Mouse (Mus musculus): ENCODE data around the gene Mterf1a. TPM values are rescaled to one million over a fixed set of nuclear protein-coding genes. Genes with fewer than 3 reads are reported as not detected.
"Not testable (repeated sequence)": the region's sequence is repeated elsewhere in the genome, so short reads cannot be mapped to it uniquely, and the experiment has no call there.

The Mterf1a gene
- 8.3 and 9.0 TPM in 2 replicates for polyA plus RNA-seq (2015; fragmentation: Nextera tagmentation; extraction: Ambion mirVana)

- WGBS = 4% methylated on average over 7 of the region's 47 CpGs
- H3K9me3 ChIP-seq, H3K27me3 ChIP-seq, H3K4me1 ChIP-seq, H3K36me3 ChIP-seq, H3K27ac ChIP-seq: not testable (repeated sequence)
- peak within 1 kb of the TSS; percentile 48 for H3K4me3 ChIP-seq
- peak; percentile 99 for ATAC-seq (ENCODE audit: low FRiP score, low read depth)
- peak within 1 kb of the TSS; percentile 69 for H3K4me2 ChIP-seq (replicated peaks)
- peak within 1 kb of the TSS; percentile 62 for H3K9ac ChIP-seq
Observed at GRCm38 (mm10) chr5:3893459-3894293, at the start of gene Mterf1a. TSS of gene Mterf1a (minus strand) at chr5:3893933.

- H3K27ac ChIP-seq; H3K9ac ChIP-seq; H3K36me3 ChIP-seq; H3K4me1 ChIP-seq; H3K4me2 ChIP-seq (replicated peaks); H3K9me3 ChIP-seq; H3K27me3 ChIP-seq; H3K4me3 ChIP-seq; ATAC-seq (ENCODE audit: low FRiP score, low read depth): not testable (repeated sequence)
- WGBS = 58% methylated on average over 4 of the region's 4 CpGs
Observed at GRCm38 (mm10) chr5:3943169-3943568, 49.4 kb upstream of the Mterf1a start.

GRCm38 (mm10) chr5:3941240-3941639 is 47.5 kb upstream of the Mterf1a start:
- WGBS = 89% methylated on average over 2 of the region's 2 CpGs

GRCm38 (mm10) chr5:3939335-3939734 is 45.6 kb upstream of the Mterf1a start:
- Histone ChIP-seq H3K4me2 (replicated peaks) (no peak overlapping the region), H3K9ac (no peak overlapping the region), H3K36me3 (peaks cover 10% of the 10 kb centered on the region), H3K9me3 (no peaks in the 10 kb centered on the region), H3K4me3 (no peak overlapping the region), H3K27ac (no peak overlapping the region), H3K27me3 (no peaks in the 10 kb centered on the region), H3K4me1 (no peaks in the 10 kb centered on the region)
- WGBS = 96% methylated on average over 5 of the region's 5 CpGs
- no peak for ATAC-seq (ENCODE audit: low FRiP score, low read depth)

More at GRCm38 (mm10) chr5:3941240-3941639, 47.5 kb upstream of the Mterf1a start:
- Histone ChIP-seq H3K27ac (no peak overlapping the region), H3K4me1 (no peaks in the 10 kb centered on the region), H3K27me3 (no peaks in the 10 kb centered on the region), H3K4me3 (no peak overlapping the region), H3K9me3 (no peaks in the 10 kb centered on the region), H3K36me3 (peaks cover 10% of the 10 kb centered on the region), H3K9ac (no peak overlapping the region), H3K4me2 (replicated peaks) (no peak overlapping the region)
- no peak for ATAC-seq (ENCODE audit: low FRiP score, low read depth)

- Histone ChIP-seq H3K27me3 (no peaks in the 10 kb centered on the region), H3K27ac (no peak overlapping the region)
- WGBS = 80% methylated on average over 3 of the region's 3 CpGs
Observed at GRCm38 (mm10) chr5:3938905-3939304, 45.2 kb upstream of the Mterf1a start.

GRCm38 (mm10) chr5:3935778-3936554 is 42.2 kb upstream of the Mterf1a start:
- ATAC-seq (ENCODE audit: low FRiP score, low read depth) = no peak
- H3K27ac ChIP-seq = no peak overlapping the region
- no peak overlapping the region for H3K9ac ChIP-seq
- no peaks in the 10 kb centered on the region for H3K9me3 ChIP-seq
- H3K4me1 ChIP-seq = peaks cover under 1% of the 10 kb centered on the region
- no peaks in the 10 kb centered on the region for H3K27me3 ChIP-seq
- 87% methylated on average over 8 of the region's 8 CpGs for WGBS
- H3K4me3 ChIP-seq = no peak overlapping the region
- H3K36me3 ChIP-seq = peaks cover 13% of the 10 kb centered on the region
- H3K4me2 ChIP-seq (replicated peaks) = no peak overlapping the region

More at GRCm38 (mm10) chr5:3938905-3939304, 45.2 kb upstream of the Mterf1a start:
- Histone ChIP-seq H3K4me1 (no peaks in the 10 kb centered on the region), H3K4me2 (replicated peaks) (no peak overlapping the region), H3K9me3 (no peaks in the 10 kb centered on the region), H3K36me3 (peaks cover 10% of the 10 kb centered on the region), H3K4me3 (no peak overlapping the region), H3K9ac (no peak overlapping the region)
- ATAC-seq (ENCODE audit: low FRiP score, low read depth) = no peak

GRCm38 (mm10) chr5:3935266-3935665 is 41.5 kb upstream of the Mterf1a start:
- Histone ChIP-seq H3K4me2 (replicated peaks) (no peak overlapping the region), H3K4me3 (no peak overlapping the region), H3K27me3 (no peaks in the 10 kb centered on the region), H3K9me3 (no peaks in the 10 kb centered on the region), H3K9ac (no peak overlapping the region), H3K27ac (no peak overlapping the region), H3K4me1 (peaks cover 7% of the 10 kb centered on the region), H3K36me3 (peaks cover 12% of the 10 kb centered on the region)
- no peak for ATAC-seq (ENCODE audit: low FRiP score, low read depth)
- WGBS = 94% methylated on average over 5 of the region's 5 CpGs

GRCm38 (mm10) chr5:3933551-3933950 is 39.8 kb upstream of the Mterf1a start:
- no peak for ATAC-seq (ENCODE audit: low FRiP score, low read depth)
- no peak overlapping the region for H3K9ac ChIP-seq
- WGBS = 94% methylated on average over 3 of the region's 3 CpGs
- H3K4me2 ChIP-seq (replicated peaks) = no peak overlapping the region
- no peak overlapping the region for H3K4me3 ChIP-seq
- H3K27ac ChIP-seq = no peak overlapping the region
- H3K9me3 ChIP-seq = no peaks in the 10 kb centered on the region
- 0 out of 2 replicates have a peak, but pooled peaks cover 3% of the 10 kb centered on the region for H3K36me3 ChIP-seq
- peaks cover 17% of the 10 kb centered on the region for H3K4me1 ChIP-seq
- no peaks in the 10 kb centered on the region for H3K27me3 ChIP-seq

- Histone ChIP-seq H3K9me3 (no peaks in the 10 kb centered on the region), H3K27ac (no peak overlapping the region), H3K36me3 (0 out of 2 replicates have a peak, but pooled peaks cover 3% of the 10 kb centered on the region), H3K4me2 (replicated peaks) (no peak overlapping the region), H3K9ac (no peak overlapping the region), H3K4me3 (no peak overlapping the region), H3K4me1 (peaks cover 17% of the 10 kb centered on the region), H3K27me3 (no peaks in the 10 kb centered on the region)
- ATAC-seq (ENCODE audit: low FRiP score, low read depth) = no peak
- WGBS = 86% methylated on average over 3 of the region's 3 CpGs
Observed at GRCm38 (mm10) chr5:3931636-3932035, 37.9 kb upstream of the Mterf1a start.

GRCm38 (mm10) chr5:3930760-3931159 is 37.0 kb upstream of the Mterf1a start:
- Histone ChIP-seq H3K27ac (no peak overlapping the region), H3K4me2 (replicated peaks) (peak overlapping the region; percentile 74), H3K27me3 (no peaks in the 10 kb centered on the region), H3K36me3 (0 out of 2 replicates have a peak, but pooled peaks cover 3% of the 10 kb centered on the region), H3K9me3 (no peaks in the 10 kb centered on the region), H3K4me1 (peaks cover 17% of the 10 kb centered on the region), H3K4me3 (no peak overlapping the region), H3K9ac (no peak overlapping the region)
- 23% methylated on average over 5 of the region's 5 CpGs for WGBS
- ATAC-seq (ENCODE audit: low FRiP score, low read depth) = no peak

- peak; percentile 64 for ATAC-seq (ENCODE audit: low FRiP score, low read depth)
- peaks cover 17% of the 10 kb centered on the region for H3K4me1 ChIP-seq
- no peaks in the 10 kb centered on the region for H3K27me3 ChIP-seq
- H3K9me3 ChIP-seq = no peaks in the 10 kb centered on the region
- peak overlapping the region; percentile 93 for H3K27ac ChIP-seq
- H3K36me3 ChIP-seq = 0 out of 2 replicates have a peak, but pooled peaks cover 3% of the 10 kb centered on the region
- H3K4me2 ChIP-seq (replicated peaks) = peak overlapping the region; percentile 74
- peak overlapping the region; percentile 86 for H3K4me3 ChIP-seq
- WGBS = under 1% methylated on average over 12 of the region's 12 CpGs
- H3K9ac ChIP-seq = peak overlapping the region; percentile 97
Observed at GRCm38 (mm10) chr5:3928690-3929046, 34.9 kb upstream of the Mterf1a start.
